Mouse (Mus musculus): Measurements from ENCODE around the gene Tbce. TPM values are rescaled to one million over a fixed set of nuclear protein-coding genes. Genes with fewer than 3 reads are reported as not detected.
"Not testable (repeated sequence)": the region's sequence is repeated elsewhere in the genome, so short reads cannot be mapped to it uniquely, and the experiment has no call there.

The Tbce gene
- polyA plus RNA-seq, 1 experiment: 15.3 TPM

DNA sequence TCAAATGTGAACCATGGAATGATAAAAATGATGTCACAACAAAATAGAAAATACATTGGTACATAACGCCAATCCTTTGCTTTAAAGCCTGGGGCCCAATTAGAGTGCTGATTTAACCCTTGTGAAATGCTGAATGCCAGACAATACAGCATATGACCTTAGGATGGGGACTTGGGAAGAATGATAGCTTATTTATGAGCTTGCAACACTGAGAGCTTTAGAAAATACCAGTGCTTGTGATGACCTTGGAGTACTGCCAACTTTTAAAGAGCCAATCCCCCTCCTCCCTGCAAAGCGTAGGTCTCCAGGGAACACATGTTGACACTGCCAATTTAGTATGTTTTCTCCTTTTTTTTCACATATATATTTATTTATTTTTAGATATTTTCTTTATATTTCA, 36.7 kb downstream of the Tbce start:
- no peak for TF ChIP-seq POLR2A (IDR thresholded peaks at IDR 0.05; ENCODE audit: low read depth, low read length)
- TF ChIP-seq CTCF (conservative IDR thresholded peaks at IDR 0.05; ENCODE audit: insufficient read depth, insufficient read length, low read depth, low read length): no peak
- no peak overlapping the region for H3K4me3 ChIP-seq (ENCODE audit: insufficient read depth, low read depth, low read length)
- H3K27ac ChIP-seq (ENCODE audit: insufficient read depth, low read depth, low read length): no peak overlapping the region
- no peaks in the 10 kb centered on the region for H3K27me3 ChIP-seq (replicated peaks; ENCODE audit: control insufficient read depth, insufficient read depth, low read length)
- 72% methylated on average over 2 of the region's 2 CpGs for WGBS
- H3K4me1 ChIP-seq (ENCODE audit: control insufficient read depth, insufficient read depth, low read length): no peaks in the 10 kb centered on the region
- H3K36me3 ChIP-seq (ENCODE audit: control insufficient read depth, insufficient read depth, low read length): peaks cover 6% of the 10 kb centered on the region
- DNase-seq: no peak

DNA sequence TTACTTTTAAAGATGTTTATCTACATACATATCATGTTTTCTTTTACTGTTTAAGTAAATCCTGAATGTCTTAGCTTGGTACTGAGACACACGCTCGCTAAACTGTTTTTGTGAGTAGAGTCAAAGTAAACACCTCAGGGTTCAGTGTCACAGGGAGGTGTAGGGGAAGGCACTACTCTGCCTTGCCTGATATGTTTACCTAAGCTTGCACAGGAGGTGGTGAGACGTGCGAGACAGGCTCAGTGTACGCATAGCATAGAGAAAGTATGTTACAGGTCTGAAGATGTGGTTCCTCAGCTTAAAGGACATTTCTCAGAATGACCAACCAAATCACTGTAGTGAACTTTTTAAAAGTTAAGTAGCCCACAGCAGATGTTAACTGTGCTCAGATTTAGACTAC, 42.0 kb downstream of the Tbce start:
- H3K27me3 ChIP-seq (replicated peaks; ENCODE audit: control insufficient read depth, insufficient read depth, low read length): no peaks in the 10 kb centered on the region
- WGBS: 81% methylated on average over 5 of the region's 5 CpGs
- H3K4me1 ChIP-seq (ENCODE audit: control insufficient read depth, insufficient read depth, low read length): no peaks in the 10 kb centered on the region
- H3K36me3 ChIP-seq (ENCODE audit: control insufficient read depth, insufficient read depth, low read length): peaks cover 9% of the 10 kb centered on the region
- no peak overlapping the region for H3K27ac ChIP-seq (ENCODE audit: insufficient read depth, low read depth, low read length)
- no peak overlapping the region for H3K4me3 ChIP-seq (ENCODE audit: insufficient read depth, low read depth, low read length)
- TF ChIP-seq POLR2A (IDR thresholded peaks at IDR 0.05; ENCODE audit: low read depth, low read length) (no peak), CTCF (conservative IDR thresholded peaks at IDR 0.05; ENCODE audit: insufficient read depth, insufficient read length, low read depth, low read length) (no peak)
- DNase-seq: no peak

DNA sequence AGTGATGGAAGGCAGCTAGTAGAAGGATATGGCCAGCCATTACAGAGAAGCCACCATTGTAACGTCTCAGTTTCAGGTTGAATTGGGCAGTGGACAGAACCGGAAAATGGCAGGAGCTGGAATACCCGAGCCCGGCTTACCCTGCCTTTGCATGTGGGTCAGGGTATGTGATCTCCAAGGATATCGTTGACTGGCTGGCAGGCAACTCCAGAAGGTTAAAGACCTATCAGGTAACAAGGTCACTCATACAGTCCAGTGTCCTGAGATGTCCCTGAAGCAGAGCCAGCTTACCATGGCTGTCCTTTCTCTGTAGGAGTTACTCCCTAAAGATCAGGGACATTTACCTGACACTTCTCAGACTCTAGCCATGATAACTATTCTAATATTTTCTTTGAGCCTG, 44.4 kb downstream of the Tbce start:
- WGBS: 47% methylated on average over 5 of the region's 5 CpGs
- no peaks in the 10 kb centered on the region for H3K4me1 ChIP-seq (ENCODE audit: control insufficient read depth, insufficient read depth, low read length)
- H3K27me3 ChIP-seq (replicated peaks; ENCODE audit: control insufficient read depth, insufficient read depth, low read length): no peaks in the 10 kb centered on the region
- no peak for TF ChIP-seq POLR2A (IDR thresholded peaks at IDR 0.05; ENCODE audit: low read depth, low read length)
- no peak for TF ChIP-seq CTCF (conservative IDR thresholded peaks at IDR 0.05; ENCODE audit: insufficient read depth, insufficient read length, low read depth, low read length)
- DNase-seq: no peak
- H3K27ac ChIP-seq (ENCODE audit: insufficient read depth, low read depth, low read length): no peak overlapping the region
- H3K4me3 ChIP-seq (ENCODE audit: insufficient read depth, low read depth, low read length): no peak overlapping the region
- peaks cover 11% of the 10 kb centered on the region for H3K36me3 ChIP-seq (ENCODE audit: control insufficient read depth, insufficient read depth, low read length)

DNA sequence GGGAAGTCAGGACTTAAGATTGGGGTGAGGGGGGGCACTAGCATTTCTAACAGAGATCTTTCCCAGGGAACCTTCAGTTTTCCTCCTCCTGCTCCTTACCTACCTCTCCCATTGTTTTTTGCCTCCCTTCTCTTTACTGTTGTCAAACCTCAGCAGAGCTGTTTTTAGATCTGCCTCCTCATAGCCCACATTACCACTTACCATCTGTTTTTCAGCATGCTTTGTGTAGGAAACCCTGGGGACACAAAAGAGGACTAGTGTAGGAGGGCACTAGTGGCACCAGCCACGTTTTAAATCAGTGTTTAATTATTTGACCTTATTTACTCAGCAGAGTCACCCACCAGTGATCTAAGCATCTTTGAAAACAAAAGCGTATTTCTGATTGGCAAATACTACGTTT, 46.4 kb downstream of the Tbce start:
- H3K36me3 ChIP-seq (ENCODE audit: control insufficient read depth, insufficient read depth, low read length): peaks cover 6% of the 10 kb centered on the region

DNA sequence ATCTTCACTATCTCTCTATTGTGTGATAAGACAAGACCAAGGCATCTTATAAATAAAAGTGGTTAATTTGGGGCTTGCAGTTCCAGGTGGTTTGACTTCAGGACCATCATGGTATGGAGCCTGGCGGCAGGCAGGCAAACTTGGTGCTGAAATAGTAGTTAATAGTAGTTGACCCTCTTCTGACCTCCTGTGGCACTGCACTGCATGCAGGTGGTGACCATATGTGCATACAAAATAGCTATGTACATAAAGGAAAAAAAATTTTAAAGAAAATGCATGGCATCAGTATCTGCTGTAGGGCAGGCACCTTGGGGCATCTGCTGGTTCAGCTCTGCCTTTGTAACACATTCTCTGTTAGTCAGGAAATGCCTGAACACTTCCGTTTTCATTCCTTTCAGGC, 49.0 kb downstream of the Tbce start:
- DNase-seq: no peak
- Histone ChIP-seq H3K4me3 (ENCODE audit: insufficient read depth, low read depth, low read length) (no peak overlapping the region), H3K27me3 (replicated peaks; ENCODE audit: control insufficient read depth, insufficient read depth, low read length) (no peaks in the 10 kb centered on the region), H3K36me3 (ENCODE audit: control insufficient read depth, insufficient read depth, low read length) (peaks cover 5% of the 10 kb centered on the region), H3K27ac (ENCODE audit: insufficient read depth, low read depth, low read length) (no peak overlapping the region), H3K4me1 (ENCODE audit: control insufficient read depth, insufficient read depth, low read length) (no peaks in the 10 kb centered on the region)
- TF ChIP-seq CTCF (conservative IDR thresholded peaks at IDR 0.05; ENCODE audit: insufficient read depth, insufficient read length, low read depth, low read length) (no peak), POLR2A (IDR thresholded peaks at IDR 0.05; ENCODE audit: low read depth, low read length) (no peak)
- WGBS: 71% methylated on average over 2 of the region's 2 CpGs

More for the DNA sequence above, 46.4 kb downstream of the Tbce start:
- no peaks in the 10 kb centered on the region for H3K27me3 ChIP-seq (replicated peaks; ENCODE audit: control insufficient read depth, insufficient read depth, low read length)
- 75% methylated on average over 3 of the region's 3 CpGs for WGBS
- H3K4me1 ChIP-seq (ENCODE audit: control insufficient read depth, insufficient read depth, low read length): no peaks in the 10 kb centered on the region
- no peak overlapping the region for H3K27ac ChIP-seq (ENCODE audit: insufficient read depth, low read depth, low read length)
- H3K4me3 ChIP-seq (ENCODE audit: insufficient read depth, low read depth, low read length): no peak overlapping the region
- no peak for DNase-seq
- TF ChIP-seq POLR2A (IDR thresholded peaks at IDR 0.05; ENCODE audit: low read depth, low read length) (no peak), CTCF (conservative IDR thresholded peaks at IDR 0.05; ENCODE audit: insufficient read depth, insufficient read length, low read depth, low read length) (no peak)

DNA sequence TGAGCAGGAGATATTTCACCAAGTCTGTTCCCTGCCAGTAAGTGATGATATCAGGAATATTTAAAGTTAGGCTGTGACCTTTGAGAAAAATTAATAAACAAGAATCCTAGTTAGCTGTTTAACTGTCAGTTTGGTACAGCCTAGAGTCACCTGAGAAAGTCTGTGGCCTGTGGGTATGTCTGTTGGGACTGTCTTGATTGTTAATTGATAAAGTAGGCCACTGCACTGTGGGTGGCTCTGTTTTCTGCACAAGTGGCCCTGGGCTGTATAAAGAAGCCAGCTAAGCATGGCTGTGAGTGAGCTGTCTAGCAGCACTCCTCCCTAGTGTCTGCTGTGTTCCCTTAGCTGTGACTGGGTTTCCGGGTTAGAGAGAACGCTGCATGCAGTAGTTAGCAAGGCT, 50.3 kb downstream of the Tbce start:
- no peak overlapping the region for H3K4me3 ChIP-seq (ENCODE audit: insufficient read depth, low read depth, low read length)
- DNase-seq: no peak
- no peak for TF ChIP-seq POLR2A (IDR thresholded peaks at IDR 0.05; ENCODE audit: low read depth, low read length)
- no peak for TF ChIP-seq CTCF (conservative IDR thresholded peaks at IDR 0.05; ENCODE audit: insufficient read depth, insufficient read length, low read depth, low read length)
- peaks cover 2% of the 10 kb centered on the region for H3K36me3 ChIP-seq (ENCODE audit: control insufficient read depth, insufficient read depth, low read length)
- WGBS: 93% methylated on average over 2 of the region's 2 CpGs
- no peaks in the 10 kb centered on the region for H3K4me1 ChIP-seq (ENCODE audit: control insufficient read depth, insufficient read depth, low read length)
- H3K27ac ChIP-seq (ENCODE audit: insufficient read depth, low read depth, low read length): no peak overlapping the region
- H3K27me3 ChIP-seq (replicated peaks; ENCODE audit: control insufficient read depth, insufficient read depth, low read length): no peaks in the 10 kb centered on the region

DNA sequence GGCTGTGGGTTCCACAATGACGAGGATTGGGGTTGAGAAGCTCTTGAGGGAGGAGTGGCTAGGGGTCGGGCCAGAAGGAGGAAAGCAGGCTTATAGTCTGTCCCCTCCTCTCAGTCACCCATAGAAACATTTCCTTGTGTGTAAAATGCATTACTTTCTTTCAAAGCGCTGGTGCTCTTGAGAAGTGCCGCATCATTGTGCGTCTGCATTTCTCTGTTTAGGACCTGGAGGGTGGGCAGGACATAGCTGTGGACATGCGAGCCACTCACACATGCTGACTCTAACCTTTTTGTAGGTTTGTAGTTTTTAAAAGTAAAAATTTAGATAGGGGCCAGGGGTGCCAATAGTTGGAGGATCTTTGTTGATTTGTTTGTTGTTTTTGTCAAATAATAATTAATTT, 55.9 kb downstream of the Tbce start:
- H3K4me1 ChIP-seq (ENCODE audit: control insufficient read depth, insufficient read depth, low read length): no peaks in the 10 kb centered on the region
- no peak overlapping the region for H3K4me3 ChIP-seq (ENCODE audit: insufficient read depth, low read depth, low read length)
- DNase-seq: no peak
- no peak overlapping the region for H3K27ac ChIP-seq (ENCODE audit: insufficient read depth, low read depth, low read length)
- no peaks in the 10 kb centered on the region for H3K27me3 ChIP-seq (replicated peaks; ENCODE audit: control insufficient read depth, insufficient read depth, low read length)
- WGBS: 84% methylated on average over 6 of the region's 6 CpGs
- H3K36me3 ChIP-seq (ENCODE audit: control insufficient read depth, insufficient read depth, low read length): no peaks in the 10 kb centered on the region
- TF ChIP-seq POLR2A (IDR thresholded peaks at IDR 0.05; ENCODE audit: low read depth, low read length) (no peak), CTCF (conservative IDR thresholded peaks at IDR 0.05; ENCODE audit: insufficient read depth, insufficient read length, low read depth, low read length) (no peak)

DNA sequence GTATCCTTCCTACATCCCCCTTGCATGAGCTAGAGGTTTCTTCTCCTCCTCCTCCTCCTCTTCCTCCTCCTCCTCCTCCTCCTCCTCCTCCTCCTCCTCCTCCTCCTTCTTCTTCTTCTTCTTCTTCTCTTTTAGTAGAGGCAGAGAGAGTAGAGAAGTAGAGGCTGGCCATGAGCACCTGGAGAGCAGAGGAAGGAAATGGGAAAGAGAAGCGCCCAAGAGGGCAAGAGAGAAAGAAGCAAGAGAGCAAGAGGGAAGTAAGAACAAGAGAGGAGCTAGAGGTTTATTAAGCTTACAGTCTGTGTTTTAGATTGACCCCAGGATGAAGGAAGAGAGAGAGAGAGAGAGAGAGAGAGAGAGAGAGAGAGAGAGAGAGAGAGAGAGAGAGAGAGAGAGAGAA, 57.6 kb downstream of the Tbce start:
- not testable (repeated sequence) for H3K27ac ChIP-seq (ENCODE audit: insufficient read depth, low read depth, low read length); H3K4me1 ChIP-seq (ENCODE audit: control insufficient read depth, insufficient read depth, low read length); H3K27me3 ChIP-seq (replicated peaks; ENCODE audit: control insufficient read depth, insufficient read depth, low read length); H3K36me3 ChIP-seq (ENCODE audit: control insufficient read depth, insufficient read depth, low read length); H3K4me3 ChIP-seq (ENCODE audit: insufficient read depth, low read depth, low read length); DNase-seq
- WGBS: 85% methylated on average over 1 of the region's 1 CpGs

Data from kidney, adult 2 months (tissue).